Mouse (Mus musculus): ENCODE data around the gene Il23a. TPM values are rescaled to one million over a fixed set of nuclear protein-coding genes. Genes with fewer than 3 reads are reported as not detected.

The Il23a gene
- polyA plus RNA-seq, 1 experiment from 2014 or later = 0.17 TPM

GRCm38 (mm10) chr10:128259946-128260345 is 38.6 kb downstream of the Il23a start:
- H3K27ac ChIP-seq = no peak overlapping the region
- no peak overlapping the region for H3K4me3 ChIP-seq
- H3K9ac ChIP-seq = no peak overlapping the region
- no peak overlapping the region for H3K4me2 ChIP-seq
- no peaks in the 10 kb centered on the region for H3K27me3 ChIP-seq
- no peaks in the 10 kb centered on the region for H3K36me3 ChIP-seq
- H3K4me1 ChIP-seq = no peaks in the 10 kb centered on the region
- 77% methylated on average over 5 of the region's 5 CpGs for WGBS
- H3K9me3 ChIP-seq = no peaks in the 10 kb centered on the region
- no peak for ATAC-seq (ENCODE audit: borderline replicate concordance, extremely low read depth, low FRiP score, low TSS enrichment)

GRCm38 (mm10) chr10:128258953-128259352 is 39.6 kb downstream of the Il23a start:
- ATAC-seq (ENCODE audit: borderline replicate concordance, extremely low read depth, low FRiP score, low TSS enrichment) = no peak
- no peak overlapping the region for H3K4me3 ChIP-seq

DNA sequence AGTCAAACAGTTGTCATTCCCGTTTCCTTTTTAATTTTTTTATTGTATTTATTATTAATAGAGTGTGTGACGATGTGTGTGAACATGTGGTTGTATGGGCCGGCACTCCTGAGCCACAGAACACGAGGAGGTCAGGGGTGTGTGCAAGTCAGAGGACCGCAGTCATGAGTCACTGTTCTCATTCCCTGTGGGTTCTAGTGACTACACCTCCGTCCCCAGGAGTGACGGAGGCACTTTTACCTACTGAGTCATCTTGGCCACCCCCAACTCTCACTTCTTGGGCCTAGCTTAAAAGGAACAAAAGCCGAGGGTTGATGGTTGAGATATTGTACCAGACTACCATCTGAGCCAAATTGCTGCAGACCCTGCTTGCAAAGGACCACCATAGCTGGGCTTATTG is 42.2 kb downstream of the Il23a start:
- Histone ChIP-seq H3K9ac (no peak overlapping the region), H3K4me3 (no peak overlapping the region), H3K36me3 (peaks cover 19% of the 10 kb centered on the region), H3K9me3 (no peaks in the 10 kb centered on the region), H3K4me1 (no peaks in the 10 kb centered on the region), H3K27me3 (no peaks in the 10 kb centered on the region), H3K4me2 (no peak overlapping the region), H3K27ac (no peak overlapping the region)
- no peak for ATAC-seq (ENCODE audit: borderline replicate concordance, extremely low read depth, low FRiP score, low TSS enrichment)
- 69% methylated on average over 8 of the region's 8 CpGs for WGBS

More at GRCm38 (mm10) chr10:128258953-128259352, 39.6 kb downstream of the Il23a start:
- H3K4me2 ChIP-seq = no peak overlapping the region
- H3K4me1 ChIP-seq = no peaks in the 10 kb centered on the region
- no peaks in the 10 kb centered on the region for H3K27me3 ChIP-seq
- 78% methylated on average over 4 of the region's 4 CpGs for WGBS
- H3K36me3 ChIP-seq = no peaks in the 10 kb centered on the region
- H3K9me3 ChIP-seq = no peaks in the 10 kb centered on the region
- H3K27ac ChIP-seq = no peak overlapping the region
- no peak overlapping the region for H3K9ac ChIP-seq

GRCm38 (mm10) chr10:128255925-128256324 is 42.6 kb downstream of the Il23a start:
- peaks cover 23% of the 10 kb centered on the region for H3K36me3 ChIP-seq
- no peak overlapping the region for H3K27ac ChIP-seq
- no peaks in the 10 kb centered on the region for H3K27me3 ChIP-seq
- H3K4me3 ChIP-seq = no peak overlapping the region
- no peak for ATAC-seq (ENCODE audit: borderline replicate concordance, extremely low read depth, low FRiP score, low TSS enrichment)
- no peaks in the 10 kb centered on the region for H3K4me1 ChIP-seq
- WGBS = 75% methylated on average over 8 of the region's 8 CpGs
- H3K4me2 ChIP-seq = no peak overlapping the region
- no peaks in the 10 kb centered on the region for H3K9me3 ChIP-seq
- no peak overlapping the region for H3K9ac ChIP-seq

GRCm38 (mm10) chr10:128253677-128254255 is 44.8 kb downstream of the Il23a start, which contains the start of gene Apon:
Gene Apon (plus strand): TSS chr10:128254096.
- Histone ChIP-seq H3K9ac (no peak within 1 kb of the TSS), H3K4me3 (no peak within 1 kb of the TSS), H3K36me3 (peaks cover 44% of the 10 kb centered on the region), H3K4me2 (no peak within 1 kb of the TSS), H3K4me1 (no peaks in the 10 kb centered on the region), H3K9me3 (no peaks in the 10 kb centered on the region), H3K27ac (no peak within 1 kb of the TSS), H3K27me3 (no peaks in the 10 kb centered on the region)
- 70% methylated on average over 4 of the region's 4 CpGs for WGBS
- no peak for ATAC-seq (ENCODE audit: borderline replicate concordance, extremely low read depth, low FRiP score, low TSS enrichment)

DNA sequence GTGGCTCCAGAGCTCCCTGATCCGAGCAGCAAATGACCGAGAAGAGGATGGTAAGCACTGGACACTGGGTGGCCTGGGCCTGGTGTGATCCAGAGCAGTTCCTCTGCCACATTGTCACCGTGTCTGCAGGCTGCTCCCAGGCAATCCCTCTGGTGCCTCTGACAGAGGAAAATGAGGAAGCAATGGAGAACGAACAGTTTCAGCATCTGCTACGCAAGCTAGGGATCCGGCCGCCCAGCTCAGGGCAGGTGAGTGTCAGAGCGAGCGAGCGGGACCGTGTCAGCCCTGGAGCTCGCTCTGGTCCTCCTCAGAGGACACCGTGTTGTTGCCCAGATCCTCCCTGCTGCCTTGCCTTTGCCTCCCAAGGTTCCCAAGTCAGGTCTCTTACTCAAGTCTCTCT is 48.0 kb downstream of the Il23a start:
- Histone ChIP-seq H3K27me3 (no peaks in the 10 kb centered on the region), H3K9me3 (no peaks in the 10 kb centered on the region), H3K27ac (no peak overlapping the region), H3K36me3 (peaks cover 73% of the 10 kb centered on the region), H3K4me2 (no peak overlapping the region), H3K4me1 (no peaks in the 10 kb centered on the region), H3K4me3 (no peak overlapping the region), H3K9ac (no peak overlapping the region)
- WGBS = 93% methylated on average over 13 of the region's 13 CpGs
- ATAC-seq (ENCODE audit: borderline replicate concordance, extremely low read depth, low FRiP score, low TSS enrichment) = no peak

GRCm38 (mm10) chr10:128247020-128247732 is 51.4 kb downstream of the Il23a start:
- WGBS = 70% methylated on average over 17 of the region's 17 CpGs
- peak; percentile 47; the same call in 1 of the 2 replicates for ATAC-seq (ENCODE audit: borderline replicate concordance, extremely low read depth, low FRiP score, low TSS enrichment)
- Histone ChIP-seq H3K36me3 (peaks cover 94% of the 10 kb centered on the region), H3K27ac (peak overlapping the region; percentile 76), H3K4me2 (peak overlapping the region; percentile 28), H3K27me3 (no peaks in the 10 kb centered on the region), H3K9me3 (no peaks in the 10 kb centered on the region), H3K4me3 (peak overlapping the region; percentile 2; the same call in 1 of the 2 replicates), H3K4me1 (no peaks in the 10 kb centered on the region), H3K9ac (no peak overlapping the region)

Other genes with a start within 250 kb of the Il23a start
- 550 and 564 TPM in 2 replicates for gene Ptges3, start 239.8 kb downstream of the Il23a start, polyA plus RNA-seq (2015; fragmentation: Nextera tagmentation; extraction: Ambion mirVana)
- 2,263 and 2,267 TPM in 2 replicates for gene Atp5b, start 215.5 kb downstream of the Il23a start, polyA plus RNA-seq (2015; fragmentation: Nextera tagmentation; extraction: Ambion mirVana)
- gene Baz2a, start 207.2 kb downstream of the Il23a start, polyA plus RNA-seq (2015; fragmentation: Nextera tagmentation; extraction: Ambion mirVana) = 10.6 and 11.0 TPM in 2 replicates
- gene Rbms2, start 118.5 kb downstream of the Il23a start, polyA plus RNA-seq (2015; fragmentation: Nextera tagmentation; extraction: Ambion mirVana) = 32.2 and 34.9 TPM in 2 replicates
- 2.1 and 2.2 TPM in 2 replicates for gene Gls2, start 104.3 kb downstream of the Il23a start, polyA plus RNA-seq (2015; fragmentation: Nextera tagmentation; extraction: Ambion mirVana)
- gene Spryd4, start 86.9 kb downstream of the Il23a start, polyA plus RNA-seq (2015; fragmentation: Nextera tagmentation; extraction: Ambion mirVana) = 27.0 and 27.4 TPM in 2 replicates
- not detected in 2 replicates for gene Mip, start 72.9 kb downstream of the Il23a start, polyA plus RNA-seq (2015; fragmentation: Nextera tagmentation; extraction: Ambion mirVana)
- gene Timeless, start 66.7 kb downstream of the Il23a start, polyA plus RNA-seq (2015; fragmentation: Nextera tagmentation; extraction: Ambion mirVana) = 61.4 and 63.1 TPM in 2 replicates
- gene Apon, start 44.7 kb downstream of the Il23a start, polyA plus RNA-seq (2015; fragmentation: Nextera tagmentation; extraction: Ambion mirVana) = 0.19 and 0.37 TPM in 2 replicates
- gene Apof, start 30.1 kb downstream of the Il23a start, polyA plus RNA-seq (2015; fragmentation: Nextera tagmentation; extraction: Ambion mirVana) = 0.15 and 0.67 TPM in 2 replicates
- gene Stat2, start 28.2 kb downstream of the Il23a start, polyA plus RNA-seq (2015; fragmentation: Nextera tagmentation; extraction: Ambion mirVana) = 10.5 and 14.0 TPM in 2 replicates
- gene Pan2, start 4.6 kb upstream of the Il23a start, polyA plus RNA-seq (2015; fragmentation: Nextera tagmentation; extraction: Ambion mirVana) = 34.1 and 34.5 TPM in 2 replicates
- gene Cnpy2, start 23.7 kb upstream of the Il23a start, polyA plus RNA-seq (2015; fragmentation: Nextera tagmentation; extraction: Ambion mirVana) = 329 and 346 TPM in 2 replicates
- gene Cs, start 39.0 kb upstream of the Il23a start, polyA plus RNA-seq (2015; fragmentation: Nextera tagmentation; extraction: Ambion mirVana) = 183 and 185 TPM in 2 replicates
- 12.5 and 12.6 TPM in 2 replicates for gene Coq10a, start 70.2 kb upstream of the Il23a start, polyA plus RNA-seq (2015; fragmentation: Nextera tagmentation; extraction: Ambion mirVana)
- 13.0 and 14.9 TPM in 2 replicates for gene Ankrd52, start 78.4 kb upstream of the Il23a start, polyA plus RNA-seq (2015; fragmentation: Nextera tagmentation; extraction: Ambion mirVana)
- gene Slc39a5, start 102.5 kb upstream of the Il23a start, polyA plus RNA-seq (2015; fragmentation: Nextera tagmentation; extraction: Ambion mirVana) = 0.31 and 0.99 TPM in 2 replicates
- 72.1 and 75.7 TPM in 2 replicates for gene Nabp2, start 112.7 kb upstream of the Il23a start, polyA plus RNA-seq (2015; fragmentation: Nextera tagmentation; extraction: Ambion mirVana)
- gene Rnf41, start 112.9 kb upstream of the Il23a start, polyA plus RNA-seq (2015; fragmentation: Nextera tagmentation; extraction: Ambion mirVana) = 39.8 and 42.1 TPM in 2 replicates
- 70.2 and 74.7 TPM in 2 replicates for gene Smarcc2, start 160.5 kb upstream of the Il23a start, polyA plus RNA-seq (2015; fragmentation: Nextera tagmentation; extraction: Ambion mirVana)
- 1,477 and 1,532 TPM in 2 replicates for gene Myl6, start 195.4 kb upstream of the Il23a start, polyA plus RNA-seq (2015; fragmentation: Nextera tagmentation; extraction: Ambion mirVana)
- gene Myl6b, start 199.9 kb upstream of the Il23a start, polyA plus RNA-seq (2015; fragmentation: Nextera tagmentation; extraction: Ambion mirVana) = 2.9 and 4.3 TPM in 2 replicates
- gene Esyt1, start 227.1 kb upstream of the Il23a start, polyA plus RNA-seq (2015; fragmentation: Nextera tagmentation; extraction: Ambion mirVana) = 28.8 and 31.5 TPM in 2 replicates
- gene Zc3h10, start 249.0 kb upstream of the Il23a start, polyA plus RNA-seq (2015; fragmentation: Nextera tagmentation; extraction: Ambion mirVana) = 14.6 and 14.9 TPM in 2 replicates

All from lung, embryonic 15.5 days (tissue).